Comparison of ENCODE assay signal across 12 mouse cellular contexts in the genomic region with DNA sequence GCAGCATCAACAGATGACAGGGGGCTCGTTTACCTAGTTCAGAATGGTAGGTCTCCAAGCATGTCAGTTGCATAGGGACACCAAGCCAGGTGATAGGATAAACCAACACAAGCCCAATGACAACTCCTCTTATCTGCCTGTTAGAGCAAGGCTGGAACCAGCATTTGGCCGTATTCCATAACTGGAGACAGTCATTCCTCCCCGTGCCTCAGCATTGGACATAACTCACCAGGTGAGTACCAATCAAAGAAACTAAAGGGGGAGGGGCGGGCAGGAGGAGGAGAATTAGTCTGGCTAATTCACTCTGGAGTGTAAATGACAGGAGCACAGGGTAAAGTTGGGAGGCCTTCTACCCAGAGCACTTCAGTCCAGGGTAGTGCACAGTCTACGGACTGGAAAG. TPM values are rescaled to one million over a fixed set of nuclear protein-coding genes. Genes with fewer than 3 reads are reported as not detected.
A peak's percentile ranks its signal among the peaks of the same experiment; 100 is the strongest.
DNase-seq lines count a peak whose midpoint lies in the region; ATAC-seq lines count a peak whose summit lies in the region.
"Had no signal": no experiment of that assay in that cellular context is flagged by ENCODE, and none has a peak within 500 bp of the region (broad histone marks: within the 10 kb centered on the region; RNA-seq: fewer than 3 reads in every experiment).

No protein-coding gene starts in this region.

- no peaks in the 10 kb centered on the region; the same call in 1 of the 2 replicates for H3K36me3 ChIP-seq in heart, embryonic 14.5 days (ENCODE audit: control insufficient read depth, insufficient read depth, low read length)
- H3K36me3 ChIP-seq in midbrain, embryonic 10.5 days: peaks cover 92% of the 10 kb centered on the region
- no peaks in the 10 kb centered on the region; the same call in 1 of the 2 replicates for H3K36me3 ChIP-seq in midbrain, embryonic 14.5 days (ENCODE audit: control insufficient read depth, insufficient read depth, low read length)
- no peaks in the 10 kb centered on the region for H3K36me3 ChIP-seq in hindbrain, embryonic 12.5 days
- H3K36me3 ChIP-seq in neural tube, embryonic 13.5 days: no peaks in the 10 kb centered on the region

- peaks cover 4% of the 10 kb centered on the region; the same call in 1 of the 2 replicates for H3K27me3 ChIP-seq in heart, embryonic 14.5 days (ENCODE audit: control insufficient read depth, insufficient read depth, low read length)
- H3K27me3 ChIP-seq in midbrain, embryonic 10.5 days (ENCODE audit: low read depth, poor library complexity, severe bottlenecking): no peaks in the 10 kb centered on the region
- no peaks in the 10 kb centered on the region for H3K27me3 ChIP-seq in midbrain, embryonic 14.5 days (ENCODE audit: control insufficient read depth, insufficient read depth, low read length)
- no peaks in the 10 kb centered on the region for H3K27me3 ChIP-seq in hindbrain, embryonic 12.5 days
- H3K27me3 ChIP-seq in neural tube, embryonic 13.5 days: no peaks in the 10 kb centered on the region
- H3K27me3 ChIP-seq: CH12.LX had no signal

- intact Hi-C loops in heart, postnatal 36 days (cut with DNase I): no loop called here

- H3K9ac ChIP-seq in heart, embryonic 14.5 days (ENCODE audit: low read length): no peak overlapping the region
- H3K9ac ChIP-seq in midbrain, embryonic 14.5 days (replicated peaks; ENCODE audit: low read length): no peak overlapping the region
- H3K9ac ChIP-seq in hindbrain, embryonic 12.5 days: peak overlapping the region; percentile 33; the same call in 1 of the 2 replicates
- H3K9ac ChIP-seq in neural tube, embryonic 13.5 days: peak overlapping the region; percentile 43; the same call in 1 of the 2 replicates

- ATAC-seq in heart, embryonic 14.5 days (ENCODE audit: insufficient number of reproducible peaks, insufficient read depth, low FRiP score, low read depth): no peak
- no peak for ATAC-seq in midbrain, embryonic 14.5 days (ENCODE audit: low FRiP score, low TSS enrichment)
- ATAC-seq in hindbrain, embryonic 12.5 days (ENCODE audit: low FRiP score): no peak
- ATAC-seq in neural tube, embryonic 13.5 days (ENCODE audit: low read depth): no peak

- no peak overlapping the region for H3K4me3 ChIP-seq in heart, embryonic 14.5 days (ENCODE audit: control insufficient read depth in 1 of 2, insufficient read depth in 1 of 2, low read depth in 1 of 2, low read length in 2 of 2)
- H3K4me3 ChIP-seq in midbrain, embryonic 10.5 days: 0 out of 2 replicates have a peak overlapping the region, but pooled peaks have one; percentile 7
- H3K4me3 ChIP-seq in midbrain, embryonic 14.5 days (replicated peaks; ENCODE audit: low read depth, low read length): no peak overlapping the region
- no peak overlapping the region for H3K4me3 ChIP-seq in hindbrain, embryonic 12.5 days
- H3K4me3 ChIP-seq in neural tube, embryonic 13.5 days: no peak overlapping the region
- H3K4me3 ChIP-seq: erythroblast, embryonic 14.5 days had no signal

- peak overlapping the region; percentile 48 for H3K4me2 ChIP-seq in heart, embryonic 14.5 days (ENCODE audit: low read length)
- no peak overlapping the region for H3K4me2 ChIP-seq in midbrain, embryonic 14.5 days (ENCODE audit: low read length)
- peak overlapping the region; percentile 29; the same call in 1 of the 2 replicates for H3K4me2 ChIP-seq in hindbrain, embryonic 12.5 days (replicated peaks)
- peak overlapping the region; percentile 48 for H3K4me2 ChIP-seq in neural tube, embryonic 13.5 days

- WGBS in heart, embryonic 14.5 days: 68% methylated on average over 5 of the region's 5 CpGs
- 81% methylated on average over 5 of the region's 5 CpGs for WGBS in midbrain, embryonic 10.5 days
- WGBS in midbrain, embryonic 14.5 days: 82% methylated on average over 5 of the region's 5 CpGs
- WGBS in hindbrain, embryonic 12.5 days: 72% methylated on average over 5 of the region's 5 CpGs
- 64% methylated on average over 5 of the region's 5 CpGs for WGBS in neural tube, embryonic 13.5 days

- no peaks in the 10 kb centered on the region for H3K9me3 ChIP-seq in heart, embryonic 14.5 days (ENCODE audit: control insufficient read depth, low read length)
- H3K9me3 ChIP-seq in midbrain, embryonic 10.5 days (replicated peaks): no peaks in the 10 kb centered on the region
- H3K9me3 ChIP-seq in midbrain, embryonic 14.5 days (ENCODE audit: control insufficient read depth, low read length): no peaks in the 10 kb centered on the region
- no peaks in the 10 kb centered on the region for H3K9me3 ChIP-seq in hindbrain, embryonic 12.5 days (replicated peaks)
- H3K9me3 ChIP-seq in neural tube, embryonic 13.5 days: no peaks in the 10 kb centered on the region

- H3K4me1 ChIP-seq in heart, embryonic 14.5 days (ENCODE audit: control insufficient read depth in 2 of 2, insufficient read depth in 2 of 2, low read length in 2 of 2): peaks cover 49 to 76% of the 10 kb centered on the region in 2 experiments
- H3K4me1 ChIP-seq in midbrain, embryonic 10.5 days: peaks cover 100% of the 10 kb centered on the region
- H3K4me1 ChIP-seq in midbrain, embryonic 14.5 days (ENCODE audit: control insufficient read depth, insufficient read depth, low read length): peaks cover 87% of the 10 kb centered on the region
- peaks cover 100% of the 10 kb centered on the region for H3K4me1 ChIP-seq in hindbrain, embryonic 12.5 days
- peaks cover 100% of the 10 kb centered on the region for H3K4me1 ChIP-seq in neural tube, embryonic 13.5 days (replicated peaks)

- peak overlapping the region; percentile 78 to 84 for H3K27ac ChIP-seq in heart, embryonic 14.5 days (replicated peaks in 1 of 2; ENCODE audit: control insufficient read depth in 1 of 2, insufficient read depth in 1 of 2, low read depth in 2 of 2, low read length in 2 of 2)
- peak overlapping the region; percentile 96; the same call in 1 of the 2 replicates for H3K27ac ChIP-seq in midbrain, embryonic 10.5 days (replicated peaks)
- H3K27ac ChIP-seq in midbrain, embryonic 14.5 days (replicated peaks; ENCODE audit: low read depth, low read length): no peak overlapping the region
- H3K27ac ChIP-seq in hindbrain, embryonic 12.5 days: peak overlapping the region; percentile 91
- peak overlapping the region; percentile 94 for H3K27ac ChIP-seq in neural tube, embryonic 13.5 days (replicated peaks)

- DNase-seq in heart, postnatal 36 days: no peak
- no peak for DNase-seq in midbrain, embryonic 10.5 days (ENCODE audit: low spot score)
- no peak for DNase-seq in midbrain, embryonic 14.5 days
- DNase-seq in urinary bladder, postnatal 25 days (ENCODE audit: low spot score): no peak
- DNase-seq in retina, postnatal 1 day: no peak
- DNase-seq: cerebellum, adult 11 months; thymus, postnatal 25 days had no signal

RNA-seq across cellular contexts. Expression of a gene that starts 21.5 kb away (rescaled TPM):
- 21.2 and 21.6 TPM in 2 replicates for polyA plus RNA-seq in heart, embryonic 14.5 days (2014; fragmentation: Nextera tagmentation; extraction: Ambion mirVana)
- 10 to 100 TPM; 29.5 to 34.0 TPM for total RNA-seq in heart, postnatal 36 days (2021)
- polyA plus RNA-seq in midbrain, embryonic 10.5 days (2016; fragmentation: Nextera tagmentation; extraction: Ambion mirVana): 30.1 and 38.3 TPM in 2 replicates
- polyA plus RNA-seq in midbrain, embryonic 14.5 days (2014; fragmentation: Nextera tagmentation; extraction: Ambion mirVana): 22.0 and 33.9 TPM in 2 replicates
- polyA plus RNA-seq in hindbrain, embryonic 12.5 days (2016; fragmentation: Nextera tagmentation; extraction: Ambion mirVana): 38.0 and 41.0 TPM in 2 replicates
- polyA plus RNA-seq in neural tube, embryonic 13.5 days (2015; fragmentation: Nextera tagmentation; extraction: Ambion mirVana): 19.3 and 20.5 TPM in 2 replicates

RNA-seq across cellular contexts. Expression of a gene that starts 50.0 kb away (rescaled TPM):
- 19.4 TPM in 2 replicates for polyA plus RNA-seq in heart, embryonic 14.5 days (2014; fragmentation: Nextera tagmentation; extraction: Ambion mirVana)
- total RNA-seq in heart, postnatal 36 days (2021): 10 to 100 TPM; 36.9 to 39.1 TPM
- polyA plus RNA-seq in midbrain, embryonic 10.5 days (2016; fragmentation: Nextera tagmentation; extraction: Ambion mirVana): 21.4 and 28.7 TPM in 2 replicates
- polyA plus RNA-seq in midbrain, embryonic 14.5 days (2014; fragmentation: Nextera tagmentation; extraction: Ambion mirVana): 24.3 and 32.4 TPM in 2 replicates
- 32.3 and 35.3 TPM in 2 replicates for polyA plus RNA-seq in hindbrain, embryonic 12.5 days (2016; fragmentation: Nextera tagmentation; extraction: Ambion mirVana)
- polyA plus RNA-seq in neural tube, embryonic 13.5 days (2015; fragmentation: Nextera tagmentation; extraction: Ambion mirVana): 18.4 and 20.7 TPM in 2 replicates

Comparison
In these comparisons a context has a peak if more than half of its experiments do, and no peak if none do; other contexts are left out.
1. H3K9ac ChIP-seq: peak in hindbrain, embryonic 12.5 days (single experiment) and neural tube, embryonic 13.5 days (single experiment); none in heart, embryonic 14.5 days (single experiment) and midbrain, embryonic 14.5 days (single experiment).